Comparison of ENCODE assay signal across 7 mouse cellular contexts in genomic region chr3:107787613-107788501, GRCm38 (mm10). TPM values are rescaled to one million over a fixed set of nuclear protein-coding genes. Genes with fewer than 3 reads are reported as not detected.
DNase-seq lines count a peak whose midpoint lies in the region; ATAC-seq and TF ChIP-seq lines count a peak whose summit lies in the region.

No protein-coding gene starts in this region.

- TF ChIP-seq CTCF in liver, adult 2 months (IDR thresholded peaks at IDR 0.05; ENCODE audit: low read depth, low read length), result no peak

- H3K4me1 ChIP-seq in hindbrain, embryonic 11.5 days (replicated peaks; ENCODE audit: control insufficient read depth, insufficient read depth, low read length), result peaks cover 4% of the 10 kb centered on the region
- peaks cover 12% of the 10 kb centered on the region for H3K4me1 ChIP-seq in hindbrain, embryonic 14.5 days (replicated peaks; ENCODE audit: control insufficient read depth, insufficient read depth, low read length)
- H3K4me1 ChIP-seq in liver, adult 2 months (ENCODE audit: control insufficient read depth, insufficient read depth, low read length), result peaks cover 11% of the 10 kb centered on the region

- no peak overlapping the region for H3K4me2 ChIP-seq in hindbrain, embryonic 11.5 days (replicated peaks; ENCODE audit: low read depth, low read length)
- H3K4me2 ChIP-seq in hindbrain, embryonic 14.5 days (replicated peaks), result no peak overlapping the region

- H3K9ac ChIP-seq in hindbrain, embryonic 11.5 days (ENCODE audit: low read depth, low read length), result no peak overlapping the region
- H3K9ac ChIP-seq in hindbrain, embryonic 14.5 days, result no peak overlapping the region
- no peak overlapping the region for H3K9ac ChIP-seq in liver, adult 2 months (ENCODE audit: low read depth, low read length)

- ATAC-seq in hindbrain, embryonic 11.5 days (ENCODE audit: low FRiP score), result no peak
- ATAC-seq in hindbrain, embryonic 14.5 days (ENCODE audit: low FRiP score), result no peak
- ATAC-seq in megakaryocyte-erythroid progenitor cell, adult 5-6 weeks (replicated peaks; ENCODE audit: low FRiP score, low TSS enrichment, poor library complexity, severe bottlenecking), result no peak

- no peaks in the 10 kb centered on the region for H3K9me3 ChIP-seq in hindbrain, embryonic 11.5 days (ENCODE audit: control insufficient read depth, low read length)
- H3K9me3 ChIP-seq in hindbrain, embryonic 14.5 days (ENCODE audit: control insufficient read depth, low read length), result no peaks in the 10 kb centered on the region

- no peak overlapping the region for H3K27ac ChIP-seq in hindbrain, embryonic 11.5 days (ENCODE audit: low read depth, low read length)
- H3K27ac ChIP-seq in hindbrain, embryonic 14.5 days, result no peak overlapping the region
- H3K27ac ChIP-seq in liver, adult 2 months (replicated peaks; ENCODE audit: insufficient read depth, low read depth, low read length), result no peak overlapping the region

- no peak overlapping the region for H3K4me3 ChIP-seq in hindbrain, embryonic 11.5 days (ENCODE audit: low read depth, low read length)
- no peak overlapping the region for H3K4me3 ChIP-seq in hindbrain, embryonic 14.5 days (replicated peaks; ENCODE audit: low read length)
- no peak overlapping the region for H3K4me3 ChIP-seq in liver, adult 2 months (ENCODE audit: insufficient read depth, low read depth, low read length)

- H3K79me2 ChIP-seq in liver, adult 2 months (ENCODE audit: control insufficient read depth, insufficient read depth, low read length), result no peaks in the 10 kb centered on the region

- DNase-seq in hindbrain, embryonic 11.5 days (ENCODE audit: low spot score), result peak; percentile 25
- no peak for DNase-seq in hindbrain, embryonic 14.5 days (ENCODE audit: low spot score)
- DNase-seq in urinary bladder, postnatal 36 days (ENCODE audit: low spot score in 2 of 2), result peak; percentile 18 to 50
- no peak for DNase-seq in urinary bladder, adult 2 months (ENCODE audit: low spot score)
- peak; percentile 68 for DNase-seq in liver, adult 2 months (ENCODE audit: extremely low read depth, low read depth, low spot score)
- DNase-seq in kidney, adult 8-10 months, result no peak

- no peaks in the 10 kb centered on the region for H3K36me3 ChIP-seq in hindbrain, embryonic 11.5 days (ENCODE audit: control insufficient read depth, insufficient read depth, low read length)
- no peaks in the 10 kb centered on the region for H3K36me3 ChIP-seq in hindbrain, embryonic 14.5 days (replicated peaks; ENCODE audit: control insufficient read depth, insufficient read depth)
- no peaks in the 10 kb centered on the region for H3K36me3 ChIP-seq in liver, adult 2 months (ENCODE audit: control insufficient read depth, insufficient read depth, low read length)

- no peak for TF ChIP-seq POLR2A in liver, adult 2 months (IDR thresholded peaks at IDR 0.05; ENCODE audit: extremely low read depth, insufficient read depth, low read length)

- WGBS in hindbrain, embryonic 11.5 days, result 71% methylated on average over 15 of the region's 15 CpGs
- WGBS in hindbrain, embryonic 14.5 days, result 68% methylated on average over 15 of the region's 15 CpGs
- WGBS in liver, adult 2 months, result 57% methylated on average over 15 of the region's 15 CpGs

- no peaks in the 10 kb centered on the region for H3K27me3 ChIP-seq in hindbrain, embryonic 11.5 days (ENCODE audit: control insufficient read depth, insufficient read depth, low read length)
- no peaks in the 10 kb centered on the region for H3K27me3 ChIP-seq in hindbrain, embryonic 14.5 days (ENCODE audit: control insufficient read depth, insufficient read depth, low read length)
- H3K27me3 ChIP-seq in liver, adult 2 months (ENCODE audit: control insufficient read depth, insufficient read depth, low read length), result no peaks in the 10 kb centered on the region

RNA-seq across cellular contexts. Expression of gene Csf1, which starts 27.6 kb away (rescaled TPM):
- polyA plus RNA-seq in hindbrain, embryonic 11.5 days (2014; fragmentation: Nextera tagmentation; extraction: Ambion mirVana), result 5.3 and 6.0 TPM in 2 replicates
- polyA plus RNA-seq in hindbrain, embryonic 14.5 days (2014; fragmentation: Nextera tagmentation; extraction: Ambion mirVana), result 7.8 and 7.9 TPM in 2 replicates
- polyA plus RNA-seq in urinary bladder, adult 2 months (2012; rRNA removed), result 33.2 and 34.9 TPM in 2 replicates
- total RNA-seq in liver, adult 2 months (2014; rRNA removed), result 3.0 and 3.3 TPM in 2 replicates
- 4.6 and 6.6 TPM in 2 replicates for polyA plus RNA-seq in liver, adult 2 months (2012; rRNA removed)
- total RNA-seq in megakaryocyte-erythroid progenitor cell, adult 5-6 weeks (2014; fragmentation: Nextera tagmentation), result 0.35 TPM in 1 of 2 replicates, not detected in the other
- 0.50 TPM in 1 of 2 replicates, not detected in the other for total RNA-seq in megakaryocyte-erythroid progenitor cell, adult 5-6 weeks (2017)

Comparison
In these comparisons a context has a peak if more than half of its experiments do, and no peak if none do; other contexts are left out.
1. DNase-seq: peak in hindbrain, embryonic 11.5 days (single experiment), urinary bladder, postnatal 36 days (2 of 2) and liver, adult 2 months (single experiment); none in hindbrain, embryonic 14.5 days (single experiment), urinary bladder, adult 2 months (single experiment) and kidney, adult 8-10 months (0 of 2).